Mouse (Mus musculus): ENCODE results near the gene Ets2.

Gene Ets2

DNA sequence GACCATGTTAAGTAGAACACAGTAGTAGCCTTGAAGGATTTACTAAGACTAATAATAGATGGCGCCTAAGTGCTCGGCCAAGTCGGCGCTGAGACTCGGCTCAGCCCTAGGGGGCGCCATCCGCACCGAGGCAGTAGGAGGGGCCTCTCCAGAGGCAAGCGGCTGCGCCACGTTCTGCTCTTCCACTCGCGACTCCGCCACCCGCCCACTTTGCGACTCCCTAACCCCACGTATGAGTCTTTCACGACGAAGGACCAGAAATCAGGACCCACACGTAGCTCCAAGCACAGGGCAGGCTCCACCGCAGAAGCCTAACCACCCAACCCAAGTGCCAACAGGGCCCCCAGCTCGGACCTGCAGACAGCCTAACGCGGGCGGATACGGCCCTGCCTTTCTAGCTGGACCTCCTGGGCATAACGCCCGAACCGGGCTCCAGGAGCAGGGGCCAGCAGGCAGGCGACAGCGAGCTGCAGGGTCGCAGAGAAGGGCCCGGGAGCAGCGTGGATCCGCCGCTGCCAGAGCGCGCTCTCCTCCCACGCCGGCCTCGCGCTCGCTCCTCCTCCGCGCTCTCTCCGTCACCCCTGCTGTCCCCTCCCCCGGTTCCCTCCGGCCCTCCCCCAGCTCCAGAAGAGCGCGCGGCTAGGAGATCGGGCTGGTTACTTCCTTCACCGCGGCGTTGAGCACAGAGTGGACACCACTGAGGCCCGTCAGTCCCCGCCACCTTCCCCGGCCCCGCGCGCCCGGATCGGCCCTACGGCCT lies at the start of gene Ets2:
Gene Ets2, plus strand, starts transcription at position 274 of the 760 bp plus-strand sequence.
- DNase-seq = peak; percentile 84 to 91

DNA sequence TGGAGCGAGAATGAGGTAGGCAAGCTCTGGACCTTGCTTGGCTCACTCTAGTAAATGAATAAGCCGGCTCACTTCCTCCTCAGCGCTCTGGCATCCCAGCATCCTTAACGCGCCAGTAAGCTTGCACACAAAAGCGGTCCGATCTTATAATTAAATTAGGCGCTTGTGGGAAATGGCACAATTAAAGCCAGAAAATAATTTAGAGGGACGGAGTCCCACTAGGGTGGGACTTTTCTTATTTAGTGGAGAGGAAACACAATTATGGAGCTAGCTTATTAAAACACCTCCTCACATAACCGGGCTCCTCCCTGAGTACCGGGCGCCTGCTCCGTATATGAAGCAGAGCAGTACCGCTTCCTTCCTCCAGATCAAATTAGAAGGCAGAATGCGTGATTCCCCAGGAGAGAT lies 47.7 kb upstream of the Ets2 start:
- DNase-seq = no peak

DNA sequence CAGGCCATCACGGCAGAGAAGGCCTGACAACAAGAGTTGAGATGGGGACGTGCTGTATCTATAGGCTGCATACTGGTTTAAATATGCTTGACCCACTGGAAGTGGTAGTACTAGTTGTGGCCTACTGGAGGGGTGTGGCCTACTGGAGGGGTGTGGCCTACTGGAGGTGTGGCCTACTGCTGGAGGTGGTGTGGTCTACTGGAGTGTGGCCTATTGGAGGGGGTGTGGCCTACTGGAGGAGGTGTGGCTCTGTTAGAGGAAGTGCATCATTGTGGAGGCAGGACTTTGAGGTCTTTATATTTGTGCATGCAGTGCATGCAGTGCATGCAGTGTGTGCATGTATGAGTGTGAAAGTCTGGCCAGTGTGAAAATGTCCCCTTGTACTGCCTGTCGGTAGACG lies 45.3 kb upstream of the Ets2 start:
- no peak for DNase-seq

GRCm38 (mm10) chr16:95657187-95657586 lies 44.7 kb upstream of the Ets2 start:
- peak in 1 of 2 experiments; percentile 82 for DNase-seq

DNA sequence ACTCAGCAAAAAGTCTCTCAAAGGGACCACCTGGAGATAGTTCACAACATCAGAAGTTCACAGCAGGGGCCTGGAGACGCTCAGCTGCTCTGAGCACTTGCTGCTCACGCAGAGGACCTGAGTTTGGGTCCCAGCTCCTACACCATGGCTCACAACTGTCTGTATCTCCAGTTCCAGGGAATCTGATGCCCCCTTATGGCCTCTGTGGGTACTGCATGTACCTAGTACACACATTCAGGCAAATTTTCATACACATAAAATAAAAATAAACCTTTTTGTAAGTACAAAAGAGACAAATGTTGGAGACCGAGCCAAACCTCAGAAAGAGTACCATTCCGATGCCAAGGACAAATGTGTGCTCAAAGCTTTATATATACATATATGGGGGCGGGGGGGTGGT lies 44.1 kb upstream of the Ets2 start:
- peak in 1 of 2 experiments; percentile 7 for DNase-seq

- DNase-seq = peak; percentile 67 to 86
These were observed 42.9 kb upstream of the Ets2 start for GRCm38 (mm10) chr16:95658836-95659430.

DNA sequence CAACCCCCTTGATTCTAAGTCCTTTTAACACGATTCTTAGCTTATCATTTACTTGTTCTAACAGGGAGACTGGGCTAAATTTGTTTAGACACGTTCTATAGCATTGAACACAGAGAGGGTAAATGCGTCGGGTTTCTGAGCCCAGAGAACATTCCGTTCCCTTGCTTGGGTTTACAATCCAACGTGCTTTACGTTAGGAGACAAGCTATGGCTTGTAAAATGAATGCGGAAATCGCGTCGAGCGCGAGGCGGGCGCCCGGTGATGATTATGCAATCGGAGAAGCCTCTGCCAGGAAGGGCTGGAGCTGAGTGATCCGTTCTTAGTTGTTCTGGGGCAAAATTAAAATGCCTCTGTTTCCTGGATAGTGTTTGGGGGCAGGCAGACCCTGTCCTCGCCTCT lies 42.4 kb upstream of the Ets2 start:
- peak in 1 of 2 experiments; percentile 21 for DNase-seq

- DNase-seq = no peak
These were observed 41.0 kb upstream of the Ets2 start for GRCm38 (mm10) chr16:95660909-95661308.

- DNase-seq = no peak
These were observed 36.3 kb upstream of the Ets2 start for GRCm38 (mm10) chr16:95665472-95666131.

DNA sequence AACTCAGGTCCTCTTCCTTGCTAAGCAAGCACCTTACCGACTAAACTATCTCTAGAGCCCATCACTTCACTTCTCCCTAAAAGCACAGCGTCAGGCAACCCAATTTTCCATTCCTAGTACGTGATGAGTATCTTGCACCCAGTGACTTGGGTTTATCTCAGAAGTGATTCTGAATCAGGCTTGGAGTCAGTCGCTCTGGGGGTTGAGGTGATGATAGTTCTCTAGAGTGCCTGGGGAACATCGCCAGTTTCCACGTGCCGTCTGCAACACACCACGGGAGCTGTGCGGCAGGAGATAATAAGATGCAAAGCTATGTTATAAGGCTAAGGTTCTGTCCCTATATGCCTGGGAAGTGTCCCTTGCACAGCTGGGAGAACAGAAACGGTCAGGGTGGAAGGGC lies 35.6 kb upstream of the Ets2 start:
- no peak for DNase-seq

- peak; percentile 16 to 23 for DNase-seq
These were observed 34.3 kb upstream of the Ets2 start for GRCm38 (mm10) chr16:95667395-95668150.

- peak; percentile 74 to 75 for DNase-seq
These were observed 33.5 kb upstream of the Ets2 start for GRCm38 (mm10) chr16:95668151-95668993.

GRCm38 (mm10) chr16:95674452-95674921 lies 27.4 kb upstream of the Ets2 start:
- DNase-seq = no peak

DNA sequence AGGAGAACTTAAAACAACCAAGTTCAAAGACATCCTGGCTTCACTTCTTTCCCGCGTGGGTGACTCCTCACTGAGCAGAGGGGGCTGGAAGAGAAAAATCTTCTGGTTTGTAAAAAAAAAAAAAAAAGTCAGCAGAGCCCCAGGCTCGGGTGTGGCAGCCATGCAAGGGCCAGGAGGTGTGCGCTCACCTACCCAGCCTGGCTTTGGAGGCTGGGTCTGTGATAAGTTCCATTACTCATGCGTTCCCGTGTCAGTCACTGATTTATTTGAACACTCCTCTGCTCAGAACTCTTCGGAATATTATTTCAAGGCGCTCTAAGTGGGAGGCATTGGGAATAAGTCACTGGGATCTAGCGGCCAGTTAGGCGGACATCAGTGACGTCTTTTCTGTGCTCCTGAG lies 26.7 kb upstream of the Ets2 start:
- no peak for DNase-seq

GRCm38 (mm10) chr16:95676668-95677067 lies 25.2 kb upstream of the Ets2 start:
- DNase-seq = no peak

- peak; percentile 52 to 71 for DNase-seq
These were observed 19.4 kb upstream of the Ets2 start for GRCm38 (mm10) chr16:95682431-95682892.

- peak in 1 of 2 experiments; percentile 29 for DNase-seq
These were observed 16.1 kb upstream of the Ets2 start for GRCm38 (mm10) chr16:95685807-95686206.

- DNase-seq = no peak
These were observed 15.6 kb upstream of the Ets2 start for GRCm38 (mm10) chr16:95686246-95686645.

GRCm38 (mm10) chr16:95686901-95687300 lies 15.0 kb upstream of the Ets2 start:
- DNase-seq = no peak

- no peak for DNase-seq
These were observed 13.9 kb upstream of the Ets2 start for GRCm38 (mm10) chr16:95688010-95688409.

- no peak for DNase-seq
These were observed 5.3 kb upstream of the Ets2 start for GRCm38 (mm10) chr16:95696599-95696998.

DNA sequence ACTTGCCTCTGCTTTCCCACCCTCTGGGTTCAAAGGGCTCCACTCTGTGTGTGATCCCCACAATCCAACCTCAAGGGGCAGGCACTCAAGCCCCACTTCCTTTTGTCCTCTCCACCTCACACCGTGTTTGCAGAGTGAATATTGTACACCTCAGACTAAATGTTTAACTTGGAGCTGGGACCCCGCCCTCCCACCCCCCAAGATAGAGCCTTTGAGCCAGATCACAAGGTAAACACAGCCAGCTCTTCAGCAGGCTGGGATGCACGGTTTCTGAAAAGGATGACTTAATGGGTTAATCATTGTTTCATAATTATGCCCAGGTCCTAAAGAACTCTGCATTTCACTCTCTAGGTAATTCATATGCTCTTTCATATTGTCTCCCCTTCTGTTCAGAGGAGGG lies 2.2 kb upstream of the Ets2 start:
- DNase-seq = peak; percentile 45 to 59
